Mouse (Mus musculus): ENCODE measurements at regions not wholly inside any gene's neighbourhood (a gene's known extent, or its start where the extent isn't known, plus 50 kb on each side); places are given as distances from the start of the nearest gene placed in this dataset.

DNA sequence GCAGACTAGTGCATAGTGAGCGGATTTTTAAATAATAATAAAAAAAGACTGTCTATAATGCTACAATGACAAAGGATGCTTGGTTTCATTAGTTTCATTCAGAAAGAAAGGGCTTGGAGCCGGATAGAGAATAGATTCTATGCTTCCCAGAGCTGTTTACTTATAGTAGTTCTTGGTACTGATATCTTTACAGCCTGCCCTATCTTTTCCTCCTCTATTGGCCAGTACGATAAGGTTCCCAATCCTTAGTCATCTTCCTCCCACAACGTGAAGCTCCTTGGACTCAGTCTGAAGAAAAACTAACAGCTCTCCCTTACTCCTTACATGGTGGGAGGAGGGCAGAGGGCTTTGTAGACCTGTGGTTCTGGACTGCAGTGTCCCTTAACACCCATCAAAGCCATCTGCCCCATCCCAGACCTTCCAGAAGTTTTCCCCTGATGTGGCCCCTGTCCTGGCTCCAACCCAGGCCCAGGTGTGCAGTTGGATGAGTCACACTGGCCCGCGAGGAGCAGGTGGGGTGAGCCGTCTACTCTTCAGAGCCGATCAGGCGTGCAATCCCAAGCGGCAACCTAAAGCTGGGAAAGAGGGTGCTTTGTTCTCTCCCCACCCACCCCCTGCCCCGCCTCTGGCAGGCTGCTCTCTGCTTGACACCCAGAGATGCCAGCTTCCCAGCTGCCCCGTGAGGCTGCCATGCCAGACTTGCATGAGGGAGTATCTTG is 262.2 kb downstream of the 1500009L16Rik start:
- Histone ChIP-seq H3K4me3 (replicated peaks; ENCODE audit: control insufficient read depth, low read depth, low read length) (no peak overlapping the region), H3K27ac (ENCODE audit: control insufficient read depth, insufficient read depth, low read depth, low read length, poor library complexity) (no peak overlapping the region), H3K4me1 (ENCODE audit: control insufficient read depth, insufficient read depth, low read length) (no peaks in the 10 kb centered on the region)
- TF ChIP-seq CTCF (IDR thresholded peaks at IDR 0.05; ENCODE audit: control insufficient read depth, insufficient read depth, low read length) (no peak), POLR2A (IDR thresholded peaks at IDR 0.05; ENCODE audit: borderline replicate concordance, control insufficient read depth, low read depth, low read length) (no peak)
- WGBS, result 77% methylated on average over 12 of the region's 12 CpGs

GRCm38 (mm10) chr10:83992577-83993305 is 270.1 kb downstream of the 1500009L16Rik start:
- WGBS, result 52% methylated on average over 11 of the region's 11 CpGs
- Histone ChIP-seq H3K27ac (ENCODE audit: control insufficient read depth, insufficient read depth, low read depth, low read length, poor library complexity) (0 out of 2 replicates have a peak overlapping the region, but pooled peaks have one; percentile 10), H3K4me1 (ENCODE audit: control insufficient read depth, insufficient read depth, low read length) (peaks cover 4% of the 10 kb centered on the region; the same call in 1 of the 2 replicates), H3K4me3 (replicated peaks; ENCODE audit: control insufficient read depth, low read depth, low read length) (no peak overlapping the region)
- TF ChIP-seq POLR2A (IDR thresholded peaks at IDR 0.05; ENCODE audit: borderline replicate concordance, control insufficient read depth, low read depth, low read length) (no peak), CTCF (IDR thresholded peaks at IDR 0.05; ENCODE audit: control insufficient read depth, insufficient read depth, low read length) (no peak)

DNA sequence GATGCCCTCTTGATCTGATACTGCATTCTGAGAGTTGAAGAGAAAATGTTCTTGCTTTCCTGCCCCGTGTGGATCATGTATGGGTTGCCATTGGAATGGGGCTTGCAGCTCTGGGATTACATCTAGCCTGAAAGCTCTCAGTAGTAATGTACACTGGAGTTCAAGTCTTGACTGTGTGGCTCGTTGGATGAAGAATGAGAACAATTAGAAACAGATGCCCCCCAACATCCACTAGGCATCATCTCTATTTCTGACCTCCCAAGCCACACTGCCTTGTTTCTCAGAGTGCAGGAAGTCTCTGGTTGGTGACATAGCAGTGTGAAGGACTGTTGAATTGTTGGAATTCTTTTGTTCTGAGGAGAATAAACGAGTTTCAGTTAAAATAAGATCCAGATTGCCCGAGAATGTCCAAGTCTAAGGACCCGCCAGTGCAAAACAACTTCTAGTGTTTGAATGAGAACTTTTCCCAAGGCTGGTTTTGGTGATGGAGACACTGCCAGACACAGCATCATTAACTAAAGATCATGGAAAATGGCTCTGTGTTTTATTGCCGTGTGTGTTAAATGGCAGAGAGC is 272.4 kb downstream of the 1500009L16Rik start:
- 64% methylated on average over 6 of the region's 6 CpGs for WGBS
- Histone ChIP-seq H3K4me3 (replicated peaks; ENCODE audit: control insufficient read depth, low read depth, low read length) (no peak overlapping the region), H3K4me1 (ENCODE audit: control insufficient read depth, insufficient read depth, low read length) (peaks cover 4% of the 10 kb centered on the region; the same call in 1 of the 2 replicates), H3K27ac (ENCODE audit: control insufficient read depth, insufficient read depth, low read depth, low read length, poor library complexity) (no peak overlapping the region)
- TF ChIP-seq CTCF (IDR thresholded peaks at IDR 0.05; ENCODE audit: control insufficient read depth, insufficient read depth, low read length) (no peak), POLR2A (IDR thresholded peaks at IDR 0.05; ENCODE audit: borderline replicate concordance, control insufficient read depth, low read depth, low read length) (no peak)

GRCm38 (mm10) chr10:83995913-83996312 is 273.2 kb downstream of the 1500009L16Rik start:
- 37% methylated on average over 4 of the region's 4 CpGs for WGBS
- H3K4me1 ChIP-seq (ENCODE audit: control insufficient read depth, insufficient read depth, low read length), result peaks cover 4% of the 10 kb centered on the region; the same call in 1 of the 2 replicates
- H3K4me3 ChIP-seq (replicated peaks; ENCODE audit: control insufficient read depth, low read depth, low read length), result no peak overlapping the region
- no peak for TF ChIP-seq CTCF (IDR thresholded peaks at IDR 0.05; ENCODE audit: control insufficient read depth, insufficient read depth, low read length)
- H3K27ac ChIP-seq (ENCODE audit: control insufficient read depth, insufficient read depth, low read depth, low read length, poor library complexity), result no peak overlapping the region

- Histone ChIP-seq H3K27ac (ENCODE audit: control insufficient read depth, insufficient read depth, low read depth, low read length, poor library complexity) (no peak overlapping the region), H3K4me3 (replicated peaks; ENCODE audit: control insufficient read depth, low read depth, low read length) (no peak overlapping the region), H3K4me1 (ENCODE audit: control insufficient read depth, insufficient read depth, low read length) (peaks cover 4% of the 10 kb centered on the region; the same call in 1 of the 2 replicates)
- no peak for TF ChIP-seq POLR2A (IDR thresholded peaks at IDR 0.05; ENCODE audit: borderline replicate concordance, control insufficient read depth, low read depth, low read length)
- peak; percentile 27; the same call in 1 of the 2 replicates for TF ChIP-seq CTCF (IDR thresholded peaks at IDR 0.05; ENCODE audit: control insufficient read depth, insufficient read depth, low read length)
- WGBS, result 49% methylated on average over 2 of the region's 2 CpGs
Observed at GRCm38 (mm10) chr10:83996489-83996888, 273.8 kb downstream of the 1500009L16Rik start.

GRCm38 (mm10) chr10:84000436-84001208 is 278.0 kb downstream of the 1500009L16Rik start:
- WGBS, result 76% methylated on average over 7 of the region's 7 CpGs
- Histone ChIP-seq H3K27ac (ENCODE audit: control insufficient read depth, insufficient read depth, low read depth, low read length, poor library complexity) (no peak overlapping the region), H3K4me3 (replicated peaks; ENCODE audit: control insufficient read depth, low read depth, low read length) (no peak overlapping the region), H3K4me1 (ENCODE audit: control insufficient read depth, insufficient read depth, low read length) (peaks cover under 1% of the 10 kb centered on the region; the same call in 1 of the 2 replicates)
- TF ChIP-seq CTCF (IDR thresholded peaks at IDR 0.05; ENCODE audit: control insufficient read depth, insufficient read depth, low read length) (no peak), POLR2A (IDR thresholded peaks at IDR 0.05; ENCODE audit: borderline replicate concordance, control insufficient read depth, low read depth, low read length) (no peak)

DNA sequence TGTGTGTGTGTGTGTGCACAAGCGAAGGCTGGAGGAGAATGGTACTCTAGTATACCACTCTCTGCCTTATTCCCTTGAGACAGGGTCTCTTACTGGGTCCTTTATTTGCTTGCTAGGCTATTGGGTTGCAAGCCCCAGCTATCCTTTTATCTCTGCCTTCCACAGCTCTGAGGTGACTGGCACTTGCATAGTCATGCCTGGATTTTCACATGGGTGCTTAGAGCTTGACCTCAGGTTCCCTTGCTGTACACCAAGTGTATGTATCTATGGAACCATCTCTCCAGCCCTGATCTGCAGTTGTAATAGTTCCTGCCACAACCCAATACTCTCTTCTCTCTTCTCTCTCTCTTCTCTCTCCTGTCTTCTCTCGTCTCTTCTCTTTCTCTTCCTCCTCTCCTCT is 280.1 kb downstream of the 1500009L16Rik start:
- no peaks in the 10 kb centered on the region for H3K4me1 ChIP-seq (ENCODE audit: control insufficient read depth, insufficient read depth, low read length)
- 50% methylated on average over 2 of the region's 2 CpGs for WGBS
- no peak overlapping the region for H3K27ac ChIP-seq (ENCODE audit: control insufficient read depth, insufficient read depth, low read depth, low read length, poor library complexity)

More for the DNA sequence above, 280.1 kb downstream of the 1500009L16Rik start:
- TF ChIP-seq CTCF (IDR thresholded peaks at IDR 0.05; ENCODE audit: control insufficient read depth, insufficient read depth, low read length), result no peak
- no peak for TF ChIP-seq POLR2A (IDR thresholded peaks at IDR 0.05; ENCODE audit: borderline replicate concordance, control insufficient read depth, low read depth, low read length)
- H3K4me3 ChIP-seq (replicated peaks; ENCODE audit: control insufficient read depth, low read depth, low read length), result no peak overlapping the region

Data from bone marrow, adult 2 months (tissue).